Mouse (Mus musculus) lung, embryonic 14.5 days (tissue): Measurements from ENCODE around the gene Camk1d. TPM values are rescaled to one million over a fixed set of nuclear protein-coding genes. Genes with fewer than 3 reads are reported as not detected.

ENCODE experiments used
- ATAC-seq: fragments of 200-750 bp; cut with Nextera tagmentation; 2 replicates; pipeline ENCODE4 v1.8.0; 2017; ENCODE audit warnings: mild to moderate bottlenecking, moderate TSS enrichment, moderate library complexity; ENCODE audit not compliant: insufficient read depth
- DNase-seq: peaks from one replicate; pipeline ENCODE4 v3.0.0-alpha.2; 2015
- H3K27ac ChIP-seq: fragments of 300-500 bp; sonication (generic); 2 replicates; pipeline ENCODE4 v1.5.1; 2014; ENCODE audit warnings: low read depth, mild to moderate bottlenecking, moderate library complexity
- H3K27me3 ChIP-seq: fragments of 300-500 bp; sonication (generic); 2 replicates; pipeline ENCODE4 v1.6.1; 2014; ENCODE audit warnings: low read length, control low read depth; ENCODE audit not compliant: insufficient read depth
- H3K36me3 ChIP-seq: fragments of 300-500 bp; sonication (generic); 2 replicates; pipeline ENCODE4 v1.6.1; 2014; ENCODE audit warnings: control low read depth; ENCODE audit not compliant: insufficient read depth
- H3K4me1 ChIP-seq: fragments of 300-500 bp; sonication (generic); 2 replicates; pipeline ENCODE4 v1.6.1; 2014; ENCODE audit warnings: antibody characterized with exemption, control low read depth; ENCODE audit not compliant: insufficient read depth
- H3K4me2 ChIP-seq: fragments of 300-500 bp; sonication (generic); 2 replicates; pipeline ENCODE4 v1.6.1; 2014; ENCODE audit warnings: mild to moderate bottlenecking
- H3K4me3 ChIP-seq: fragments of 300-500 bp; sonication (generic); 2 replicates; pipeline ENCODE4 v1.5.1; 2014; ENCODE audit warnings: low read depth, low read length
- H3K9ac ChIP-seq: fragments of 300-500 bp; sonication (generic); 2 replicates; pipeline ENCODE4 v1.6.1; 2014
- H3K9me3 ChIP-seq: fragments of 300-500 bp; sonication (generic); 2 replicates; pipeline ENCODE4 v1.6.1; 2016; ENCODE audit warnings: low read depth, low read length, control low read depth
- CTCF ChIP-seq: IDR thresholded peaks from 2 replicates; pipeline ENCODE4 v1.5.1; 2016; ENCODE audit warnings: antibody characterized with exemption, low read depth
- WGBS: fragments of 180-500 bp; shearing (Covaris S2); extraction: QIAGEN DNeasy Blood & Tissue Kit; methylation state at CpG from one replicate; pipeline ENCODE4 v1.1.7; 2014; 5-methylcytosine and 5-hydroxymethylcytosine counted together
- polyA plus RNA-seq: library from polyadenylated mRNA; unstranded; fragments of >200 nt; fragmentation: Nextera tagmentation; extraction: Ambion mirVana; gene quantifications from 2 replicates; pipeline ENCODE4 v1.2.1, GENCODE M21; 2014

Camk1d gene
- polyA plus RNA-seq, 1 experiment from 2014 or later, result 2.9 TPM

GRCm38 (mm10) chr2:5321660-5322295 is 392.5 kb downstream of the Camk1d start:
- H3K4me2 ChIP-seq, result no peak overlapping the region
- no peaks in the 10 kb centered on the region for H3K9me3 ChIP-seq
- no peak overlapping the region for H3K4me3 ChIP-seq
- no peak overlapping the region for H3K9ac ChIP-seq
- H3K4me1 ChIP-seq, result no peaks in the 10 kb centered on the region; the same call in 1 of the 2 replicates
- ATAC-seq, result no peak
- no peak overlapping the region for H3K27ac ChIP-seq
- no peak for TF ChIP-seq CTCF
- no peaks in the 10 kb centered on the region for H3K36me3 ChIP-seq
- no peak for DNase-seq
- H3K27me3 ChIP-seq, result no peaks in the 10 kb centered on the region
- WGBS, result 63% methylated on average over 8 of the region's 8 CpGs

- Histone ChIP-seq H3K27ac (no peak overlapping the region), H3K9me3 (no peaks in the 10 kb centered on the region), H3K27me3 (no peaks in the 10 kb centered on the region), H3K4me1 (peaks cover 4% of the 10 kb centered on the region; the same call in 1 of the 2 replicates), H3K4me2 (no peak overlapping the region), H3K9ac (no peak overlapping the region), H3K36me3 (no peaks in the 10 kb centered on the region), H3K4me3 (no peak overlapping the region)
- WGBS, result 77% methylated on average over 3 of the region's 3 CpGs
- DNase-seq (no peak), ATAC-seq (no peak)
- no peak for TF ChIP-seq CTCF
Observed at GRCm38 (mm10) chr2:5319138-5319537, 395.2 kb downstream of the Camk1d start.

GRCm38 (mm10) chr2:5316763-5317162 is 397.6 kb downstream of the Camk1d start:
- Histone ChIP-seq H3K4me3 (no peak overlapping the region), H3K9ac (no peak overlapping the region), H3K4me2 (no peak overlapping the region), H3K36me3 (no peaks in the 10 kb centered on the region), H3K9me3 (no peaks in the 10 kb centered on the region), H3K27ac (no peak overlapping the region), H3K27me3 (no peaks in the 10 kb centered on the region), H3K4me1 (peaks cover 4% of the 10 kb centered on the region; the same call in 1 of the 2 replicates)
- DNase-seq (peak; percentile 74), ATAC-seq (peak; percentile 58; the same call in 1 of the 2 replicates)
- 50% methylated on average over 5 of the region's 5 CpGs for WGBS
- TF ChIP-seq CTCF, result no peak

GRCm38 (mm10) chr2:5316217-5316616 is 398.1 kb downstream of the Camk1d start:
- Histone ChIP-seq H3K9me3 (no peaks in the 10 kb centered on the region), H3K36me3 (no peaks in the 10 kb centered on the region), H3K27me3 (no peaks in the 10 kb centered on the region), H3K27ac (0 out of 2 replicates have a peak overlapping the region, but pooled peaks have one; percentile 4), H3K9ac (no peak overlapping the region), H3K4me1 (peaks cover 4% of the 10 kb centered on the region; the same call in 1 of the 2 replicates), H3K4me3 (no peak overlapping the region), H3K4me2 (no peak overlapping the region)
- ATAC-seq (no peak), DNase-seq (no peak)
- WGBS, result 74% methylated on average over 4 of the region's 4 CpGs
- TF ChIP-seq CTCF, result no peak

- H3K4me3 ChIP-seq, result no peak overlapping the region
- H3K4me1 ChIP-seq, result peaks cover 4% of the 10 kb centered on the region; the same call in 1 of the 2 replicates
- no peak overlapping the region for H3K9ac ChIP-seq
- H3K9me3 ChIP-seq, result no peaks in the 10 kb centered on the region
- H3K36me3 ChIP-seq, result no peaks in the 10 kb centered on the region
- H3K27me3 ChIP-seq, result no peaks in the 10 kb centered on the region
- TF ChIP-seq CTCF, result no peak
- DNase-seq (peak; percentile 32), ATAC-seq (no peak)
- WGBS, result 65% methylated on average over 8 of the region's 8 CpGs
- no peak overlapping the region for H3K27ac ChIP-seq
- no peak overlapping the region for H3K4me2 ChIP-seq
Observed at GRCm38 (mm10) chr2:5315291-5315828, 399.0 kb downstream of the Camk1d start.

GRCm38 (mm10) chr2:5314530-5315166 is 399.7 kb downstream of the Camk1d start:
- TF ChIP-seq CTCF, result no peak; the same call in 1 of the 2 replicates
- DNase-seq (peak; percentile 21), ATAC-seq (no peak)
- Histone ChIP-seq H3K9ac (no peak overlapping the region), H3K9me3 (no peaks in the 10 kb centered on the region), H3K4me1 (peaks cover 4% of the 10 kb centered on the region; the same call in 1 of the 2 replicates), H3K36me3 (no peaks in the 10 kb centered on the region), H3K27me3 (no peaks in the 10 kb centered on the region), H3K27ac (no peak overlapping the region), H3K4me3 (no peak overlapping the region), H3K4me2 (no peak overlapping the region)
- WGBS, result 34% methylated on average over 9 of the region's 9 CpGs

- ATAC-seq (no peak), DNase-seq (no peak)
- Histone ChIP-seq H3K27me3 (no peaks in the 10 kb centered on the region), H3K4me3 (no peak overlapping the region), H3K36me3 (no peaks in the 10 kb centered on the region), H3K9ac (no peak overlapping the region), H3K27ac (no peak overlapping the region), H3K9me3 (no peaks in the 10 kb centered on the region), H3K4me1 (no peaks in the 10 kb centered on the region), H3K4me2 (no peak overlapping the region)
- 78% methylated on average over 3 of the region's 3 CpGs for WGBS
- no peak for TF ChIP-seq CTCF
Observed at GRCm38 (mm10) chr2:5305156-5305555, 409.2 kb downstream of the Camk1d start.
